Mouse (Mus musculus): ENCODE measurements at regions not wholly inside any gene's neighbourhood (a gene's known extent, or its start where the extent isn't known, plus 50 kb on each side); places are given as distances from the start of the nearest gene placed in this dataset.

DNA sequence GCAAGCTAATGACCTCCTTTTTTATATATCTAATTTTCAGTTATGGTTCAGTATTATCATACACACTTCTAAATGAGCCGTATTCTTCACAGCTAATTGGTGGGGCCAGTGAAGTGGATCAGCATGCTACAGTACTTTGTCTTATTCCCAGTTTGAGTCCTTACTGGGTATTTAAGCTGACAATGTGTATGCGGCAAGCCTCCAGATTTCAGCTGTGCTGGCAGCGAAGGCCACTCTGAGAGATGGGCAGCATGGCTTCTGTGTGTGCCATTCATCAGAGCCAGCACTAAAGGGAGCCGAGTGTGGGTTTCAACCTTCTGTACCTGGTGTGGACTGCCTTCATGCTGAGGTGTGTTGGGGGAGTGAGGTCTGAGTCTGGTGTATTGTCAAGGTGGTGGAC, 641.5 kb upstream of the Tenm3 start:
- TF ChIP-seq CTCF (IDR thresholded peaks at IDR 0.05; ENCODE audit: borderline replicate concordance, insufficient read depth, low read length) (no peak), POLR2A (IDR thresholded peaks at IDR 0.05; ENCODE audit: low read depth, low read length) (no peak)
